Mouse (Mus musculus) forebrain, embryonic 11.5 days (tissue): ENCODE data around the gene Cd86. TPM values are rescaled to one million over a fixed set of nuclear protein-coding genes. Genes with fewer than 3 reads are reported as not detected.

Experiments
- ATAC-seq: fragments of 200-750 bp; cut with Nextera tagmentation; replicated peaks from 2 replicates; pipeline ENCODE4 v1.8.0; 2017; ENCODE audit warnings: moderate TSS enrichment; ENCODE audit not compliant: low FRiP score
- DNase-seq: peaks from one replicate; pipeline ENCODE4 v3.0.0-alpha.2; 2017; ENCODE audit warnings: low spot score
- H3K27ac ChIP-seq: fragments of 300-500 bp; sonication (generic); 2 replicates; pipeline ENCODE4 v1.5.1; 2014; ENCODE audit warnings: low read depth, low read length
- H3K27me3 ChIP-seq: fragments of 300-500 bp; sonication (generic); 2 replicates; pipeline ENCODE4 v1.6.1; 2014; ENCODE audit warnings: mild to moderate bottlenecking, low read length, mixed read lengths; ENCODE audit not compliant: control insufficient read depth, insufficient read depth
- H3K36me3 ChIP-seq: fragments of 300-500 bp; sonication (generic); 2 replicates; pipeline ENCODE4 v1.6.1; 2014; ENCODE audit warnings: mild to moderate bottlenecking, low read length, moderate library complexity, mixed read lengths; ENCODE audit not compliant: control insufficient read depth, insufficient read depth
- H3K4me1 ChIP-seq: fragments of 300-500 bp; sonication (generic); replicated peaks from 2 replicates; pipeline ENCODE4 v1.6.1; 2014; ENCODE audit warnings: low read length, mixed read lengths; ENCODE audit not compliant: control insufficient read depth, insufficient read depth
- H3K4me2 ChIP-seq: fragments of 300-500 bp; sonication (generic); 2 replicates; pipeline ENCODE4 v1.6.1; 2014; ENCODE audit warnings: low read depth, mild to moderate bottlenecking, low read length, moderate library complexity, mixed read lengths; ENCODE audit not compliant: severe bottlenecking
- H3K4me3 ChIP-seq: fragments of 300-500 bp; sonication (generic); 2 replicates; pipeline ENCODE4 v1.5.1; 2014; ENCODE audit warnings: low read depth, low read length
- H3K9ac ChIP-seq: fragments of 300-500 bp; sonication (generic); 2 replicates; pipeline ENCODE4 v1.6.1; 2014; ENCODE audit warnings: low read length
- H3K9me3 ChIP-seq: fragments of 300-500 bp; sonication (generic); 2 replicates; pipeline ENCODE4 v1.6.1; 2016; ENCODE audit warnings: low read length, mixed read lengths; ENCODE audit not compliant: control insufficient read depth
- WGBS: fragments of 180-500 bp; shearing (Covaris S2); extraction: QIAGEN DNeasy Blood & Tissue Kit; methylation state at CpG from one replicate; pipeline ENCODE4 v1.1.7; 2014; 5-methylcytosine and 5-hydroxymethylcytosine counted together
- polyA plus RNA-seq: library from polyadenylated mRNA; unstranded; fragments of >200 nt; fragmentation: Nextera tagmentation; extraction: Ambion mirVana; gene quantifications from 2 replicates; pipeline ENCODE4 v1.2.1, GENCODE M21; 2014

Gene Cd86
- polyA plus RNA-seq, 1 experiment from 2014 or later = 1.4 TPM

DNA sequence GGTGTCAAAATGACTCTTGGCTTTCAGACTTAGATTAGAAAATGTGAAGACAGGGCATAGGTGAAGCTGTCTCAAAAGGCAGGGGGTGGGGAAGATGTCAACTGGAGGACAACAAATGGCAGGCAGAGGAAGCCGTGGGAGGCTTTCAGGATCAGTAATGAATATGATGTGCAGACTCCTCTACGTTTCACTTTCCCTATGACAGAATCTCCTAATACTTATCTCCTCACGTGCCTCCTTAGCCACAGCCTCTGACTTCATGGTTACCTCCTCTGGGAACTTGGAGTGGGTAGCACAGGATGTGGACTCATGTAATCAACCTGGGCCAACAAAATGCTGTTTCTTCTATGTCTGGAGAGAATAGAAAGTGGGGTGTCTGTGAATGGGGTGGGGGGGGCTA is 63.2 kb downstream of the Cd86 start:
- Histone ChIP-seq H3K4me3 (no peak overlapping the region), H3K4me2 (no peak overlapping the region), H3K27me3 (no peaks in the 10 kb centered on the region), H3K4me1 (no peaks in the 10 kb centered on the region), H3K9me3 (no peaks in the 10 kb centered on the region), H3K36me3 (no peaks in the 10 kb centered on the region), H3K9ac (no peak overlapping the region), H3K27ac (no peak overlapping the region)
- WGBS = 83% methylated on average over 3 of the region's 3 CpGs
- DNase-seq = no peak
- no peak for ATAC-seq

DNA sequence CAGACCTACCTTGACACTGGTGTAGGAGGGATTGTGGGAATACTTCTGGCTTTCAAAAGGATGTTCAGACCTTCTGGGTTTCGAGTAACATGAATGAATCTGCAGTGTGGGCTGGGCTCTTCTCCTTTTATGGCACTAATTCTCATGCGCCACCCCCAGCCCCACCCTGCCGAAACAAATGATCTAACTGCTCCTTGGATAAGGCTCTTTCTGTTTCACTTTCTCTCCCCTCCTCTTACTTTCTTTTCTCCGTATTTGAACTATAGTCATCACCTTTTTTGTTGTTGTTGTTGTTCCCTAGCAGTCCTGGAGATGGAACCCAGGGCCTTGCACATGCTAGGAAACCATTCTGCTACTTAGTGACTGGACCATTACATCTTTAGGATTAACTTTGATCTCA is 67.6 kb downstream of the Cd86 start:
- ATAC-seq (no peak), DNase-seq (no peak)
- H3K36me3 ChIP-seq = no peaks in the 10 kb centered on the region
- H3K4me1 ChIP-seq = no peaks in the 10 kb centered on the region
- H3K27me3 ChIP-seq = no peaks in the 10 kb centered on the region
- no peak overlapping the region for H3K9ac ChIP-seq
- H3K4me3 ChIP-seq = no peak overlapping the region
- H3K4me2 ChIP-seq = no peak overlapping the region
- WGBS = 81% methylated on average over 4 of the region's 4 CpGs
- H3K9me3 ChIP-seq = no peaks in the 10 kb centered on the region
- H3K27ac ChIP-seq = no peak overlapping the region

DNA sequence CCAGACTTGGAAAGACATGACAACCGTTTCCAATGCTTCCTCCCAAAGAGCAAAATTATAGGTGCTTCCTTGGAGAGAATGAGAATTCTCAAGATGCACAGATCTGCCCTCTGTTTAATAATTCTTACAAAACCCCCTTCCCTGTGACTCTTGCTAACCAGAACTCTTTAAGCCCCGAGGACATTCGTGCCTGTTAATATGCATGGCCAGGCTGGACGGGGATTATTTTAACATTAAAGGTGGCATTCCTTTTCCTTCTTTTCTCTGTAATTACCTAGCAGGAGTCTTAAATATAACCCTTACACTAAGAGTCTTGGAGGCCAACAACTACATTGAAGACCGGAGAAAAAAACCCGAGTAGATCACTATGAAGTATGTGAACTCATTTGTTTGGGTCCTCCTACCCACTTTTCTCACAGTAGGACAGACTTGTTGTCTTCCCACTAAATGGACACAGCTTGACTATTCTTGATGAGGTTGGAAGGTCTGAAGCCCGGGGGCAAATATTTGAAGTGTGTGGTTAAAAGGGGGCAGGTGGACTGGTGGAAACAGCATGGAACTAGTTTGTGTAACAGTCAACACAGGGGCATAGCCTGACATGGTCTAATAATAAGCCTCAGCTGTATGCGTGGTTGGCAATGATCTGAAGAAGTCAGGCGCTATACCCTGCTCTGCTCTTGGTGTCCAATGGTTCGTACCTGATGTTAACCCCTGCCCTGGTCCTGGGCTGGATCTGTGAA is 69.0 kb downstream of the Cd86 start:
- ATAC-seq (no peak), DNase-seq (no peak)
- no peaks in the 10 kb centered on the region for H3K4me1 ChIP-seq
- H3K9ac ChIP-seq = no peak overlapping the region
- no peaks in the 10 kb centered on the region for H3K27me3 ChIP-seq
- H3K27ac ChIP-seq = no peak overlapping the region
- no peaks in the 10 kb centered on the region for H3K36me3 ChIP-seq
- no peaks in the 10 kb centered on the region for H3K9me3 ChIP-seq
- H3K4me2 ChIP-seq = no peak overlapping the region
- no peak overlapping the region for H3K4me3 ChIP-seq
- WGBS = 85% methylated on average over 10 of the region's 10 CpGs

DNA sequence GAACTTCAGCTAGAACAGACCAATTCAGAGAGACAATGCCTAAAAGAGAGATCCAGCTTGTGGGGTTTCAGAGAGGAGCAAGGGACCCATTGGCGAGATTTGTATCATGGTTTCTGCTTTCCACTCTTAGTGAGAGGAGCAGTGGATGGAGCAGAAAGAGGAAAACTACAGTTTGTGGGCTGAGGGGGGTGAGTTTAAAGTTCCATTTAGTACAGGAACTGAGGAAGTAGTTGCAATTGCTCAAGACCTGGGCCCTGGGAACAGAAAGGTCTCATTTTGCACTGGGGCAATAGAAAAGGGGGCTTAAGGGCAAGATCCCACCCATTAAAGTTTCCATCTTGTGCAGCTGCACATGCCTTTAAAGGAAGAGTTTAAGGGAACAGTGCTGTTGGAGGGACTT is 76.0 kb downstream of the Cd86 start:
- Histone ChIP-seq H3K9me3 (no peaks in the 10 kb centered on the region), H3K27me3 (no peaks in the 10 kb centered on the region), H3K9ac (no peak overlapping the region), H3K4me3 (no peak overlapping the region), H3K4me2 (no peak overlapping the region), H3K27ac (no peak overlapping the region), H3K4me1 (no peaks in the 10 kb centered on the region), H3K36me3 (no peaks in the 10 kb centered on the region)
- DNase-seq (no peak), ATAC-seq (no peak)
- WGBS = 76% methylated on average over 1 of the region's 1 CpGs

DNA sequence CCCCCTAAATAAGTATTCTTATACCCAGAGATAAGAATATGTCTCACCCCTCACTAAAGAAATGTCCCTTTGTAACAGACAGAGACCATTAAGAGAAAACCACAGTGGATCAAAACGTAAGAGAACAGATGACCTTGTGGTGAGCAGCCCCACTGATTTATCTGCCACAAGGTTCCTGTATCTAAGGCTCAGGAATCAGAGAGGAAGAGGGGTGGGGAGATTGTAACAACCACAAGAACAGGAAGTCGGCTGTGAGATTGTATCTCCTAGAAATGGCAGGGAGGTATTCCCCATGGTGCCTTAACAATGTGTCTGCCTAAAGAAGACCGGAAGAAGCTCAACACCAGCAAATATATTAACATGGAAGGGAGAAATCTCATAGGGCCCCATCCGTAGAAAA is 77.9 kb downstream of the Cd86 start:
- Histone ChIP-seq H3K4me2 (no peak overlapping the region), H3K9ac (no peak overlapping the region), H3K4me1 (no peaks in the 10 kb centered on the region), H3K4me3 (no peak overlapping the region), H3K27me3 (no peaks in the 10 kb centered on the region), H3K27ac (no peak overlapping the region), H3K36me3 (no peaks in the 10 kb centered on the region), H3K9me3 (no peaks in the 10 kb centered on the region)
- DNase-seq (no peak), ATAC-seq (no peak)
- 84% methylated on average over 4 of the region's 4 CpGs for WGBS

DNA sequence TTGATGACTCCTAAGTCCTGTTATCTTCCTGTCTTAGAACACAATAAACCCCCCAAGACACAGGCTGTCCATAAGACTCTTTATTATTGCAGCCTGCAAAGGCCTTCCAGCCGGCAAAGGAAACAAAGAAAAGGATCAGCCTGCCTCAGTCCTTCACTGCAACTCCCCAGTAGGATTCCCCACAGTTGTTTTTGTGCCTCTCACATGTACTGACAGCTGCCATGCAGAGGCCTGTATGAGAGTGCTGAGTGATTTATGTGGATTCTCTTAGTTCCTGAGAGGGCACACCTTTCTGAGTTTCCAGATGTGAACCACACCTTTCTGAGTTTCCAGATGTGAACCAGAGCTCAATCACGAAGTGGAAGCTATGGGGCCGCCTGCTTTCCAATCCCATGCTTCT is 83.8 kb downstream of the Cd86 start:
- DNase-seq (no peak), ATAC-seq (no peak)
- Histone ChIP-seq H3K9me3 (no peaks in the 10 kb centered on the region), H3K36me3 (no peaks in the 10 kb centered on the region), H3K9ac (no peak overlapping the region), H3K4me3 (no peak overlapping the region), H3K4me1 (no peaks in the 10 kb centered on the region), H3K27ac (no peak overlapping the region), H3K27me3 (no peaks in the 10 kb centered on the region), H3K4me2 (no peak overlapping the region)
- 49% methylated on average over 3 of the region's 3 CpGs for WGBS

DNA sequence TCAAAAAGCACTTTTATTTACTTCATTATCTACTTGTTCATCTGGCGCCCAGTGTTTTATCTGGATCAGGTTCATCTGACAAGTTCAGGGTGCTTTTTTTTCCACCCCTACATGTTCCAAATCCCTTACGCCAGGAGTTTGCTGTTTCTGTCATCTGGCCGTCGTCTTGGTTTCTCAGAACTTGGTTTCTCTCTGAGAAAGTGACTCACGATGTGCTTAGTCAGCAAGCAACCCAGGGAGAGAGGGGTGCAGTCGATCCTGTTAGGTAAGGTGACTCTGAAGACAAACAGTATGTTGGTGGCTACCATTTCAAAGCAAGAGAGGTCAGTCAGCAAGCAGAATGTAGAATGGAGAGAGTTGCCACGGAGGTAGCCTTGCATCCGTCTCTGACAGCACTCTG is 93.9 kb downstream of the Cd86 start:
- no peaks in the 10 kb centered on the region for H3K36me3 ChIP-seq
- WGBS = 82% methylated on average over 8 of the region's 8 CpGs
- H3K4me3 ChIP-seq = no peak overlapping the region
- no peak for DNase-seq
- no peak overlapping the region for H3K9ac ChIP-seq
- no peak overlapping the region for H3K27ac ChIP-seq
- H3K9me3 ChIP-seq = no peaks in the 10 kb centered on the region
- H3K4me1 ChIP-seq = no peaks in the 10 kb centered on the region
- no peak overlapping the region for H3K4me2 ChIP-seq
- ATAC-seq = no peak
- H3K27me3 ChIP-seq = no peaks in the 10 kb centered on the region

DNA sequence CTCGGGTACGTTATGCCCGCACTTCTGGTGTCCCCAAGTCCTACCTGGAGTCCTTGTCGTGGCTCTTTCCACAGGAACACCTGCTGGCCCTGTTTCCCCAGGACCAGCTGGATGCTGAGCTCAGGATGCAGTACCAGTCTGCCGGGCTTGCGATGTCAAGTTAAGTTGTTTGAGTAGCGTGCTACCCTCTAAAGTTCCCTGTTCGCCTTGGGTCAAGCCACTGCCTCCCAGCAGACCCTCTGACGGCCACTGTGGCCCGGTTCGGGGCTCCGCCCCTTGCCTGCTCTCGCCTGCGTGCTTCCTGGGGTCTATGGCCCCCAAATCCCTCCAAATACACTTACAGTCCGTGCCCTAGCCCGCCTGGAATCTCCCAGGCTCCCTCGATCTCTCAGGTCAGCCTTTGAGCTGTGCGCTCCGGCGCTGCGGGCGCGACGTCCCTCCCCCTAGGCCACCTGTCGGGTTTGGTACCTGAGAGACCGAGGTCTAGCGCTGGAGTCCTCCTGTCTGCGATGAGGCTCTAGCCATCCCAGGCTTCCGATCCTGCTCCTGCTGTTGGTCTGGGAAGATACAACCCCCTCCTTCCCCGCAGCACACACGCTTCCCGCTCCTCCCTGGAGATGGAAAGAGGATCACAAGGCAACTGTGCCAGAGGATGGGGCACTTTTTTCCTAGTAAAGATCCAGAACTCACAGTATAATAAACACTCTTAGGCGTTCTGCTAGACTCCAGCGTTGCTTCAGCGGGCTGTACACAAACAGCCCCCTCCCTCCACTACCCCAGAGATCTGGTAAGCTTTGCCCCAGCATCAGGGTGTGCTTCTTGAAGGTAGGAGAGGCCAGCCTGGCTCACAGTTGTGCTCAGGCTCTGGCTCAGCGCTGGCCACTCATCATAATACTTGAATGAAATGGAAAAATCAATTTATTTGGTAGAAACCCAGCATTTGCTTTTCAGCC is 104.2 kb downstream of the Cd86 start, which contains the start of gene Casr:
Gene Casr, minus strand, starts transcription at position 756 of the 953 bp plus-strand sequence.
- DNase-seq = peak; percentile 56
- Histone ChIP-seq H3K9me3 (no peaks in the 10 kb centered on the region), H3K27me3 (peaks cover 5% of the 10 kb centered on the region), H3K27ac (no peak within 1 kb of the TSS), H3K4me3 (peak within 1 kb of the TSS; percentile 41), H3K9ac (peak within 1 kb of the TSS; percentile 55), H3K4me2 (peak within 1 kb of the TSS; percentile 94), H3K36me3 (no peaks in the 10 kb centered on the region), H3K4me1 (peaks cover 7% of the 10 kb centered on the region; the same call in 1 of the 2 replicates)
- peak; percentile 46 for ATAC-seq
- 1% methylated on average over 36 of the region's 36 CpGs for WGBS
